Mouse (Mus musculus): ENCODE measurements around the gene Pigv. TPM values are rescaled to one million over a fixed set of nuclear protein-coding genes. Genes with fewer than 3 reads are reported as not detected.
A peak's percentile ranks its signal among the peaks of the same experiment; 100 is the strongest.

The Pigv gene
- total RNA-seq (2014; rRNA removed) (11.3 and 13.4 TPM in 2 replicates), polyA plus RNA-seq (2015; fragmentation: Nextera tagmentation; extraction: Ambion mirVana) (13.0 and 14.0 TPM in 2 replicates)

GRCm38 (mm10) chr4:133671881-133672844, at the start of gene Pigv:
TSS of gene Pigv (minus strand) at chr4:133672647.
- peak; percentile 95 for DNase-seq (ENCODE audit: low spot score)
- H3K9me3 ChIP-seq (ENCODE audit: low read length) = no peaks in the 10 kb centered on the region
- peak within 1 kb of the TSS; percentile 94 for H3K27ac ChIP-seq
- under 1% methylated on average over 66 of the region's 76 CpGs for WGBS
- ATAC-seq = peak; percentile 92
- TF ChIP-seq CTCF (IDR thresholded peaks at IDR 0.05; ENCODE audit: low read depth) = no peak
- H3K9ac ChIP-seq (replicated peaks; ENCODE audit: low read length) = peak within 1 kb of the TSS; percentile 75
- peak within 1 kb of the TSS; percentile 58 for H3K4me3 ChIP-seq (ENCODE audit: low read length)
- peak within 1 kb of the TSS; percentile 86 for H3K4me2 ChIP-seq (ENCODE audit: low read depth, low read length)
- peaks cover 12% of the 10 kb centered on the region for H3K4me1 ChIP-seq (ENCODE audit: insufficient read depth, low read length)
- H3K36me3 ChIP-seq (ENCODE audit: insufficient read depth, low read length) = no peaks in the 10 kb centered on the region
- H3K27me3 ChIP-seq (ENCODE audit: insufficient read depth, low read length) = no peaks in the 10 kb centered on the region

- H3K36me3 ChIP-seq (ENCODE audit: insufficient read depth, low read length) = peaks cover 48% of the 10 kb centered on the region
- 90% methylated on average over 3 of the region's 3 CpGs for WGBS
These were observed 47.3 kb upstream of the Pigv start for GRCm38 (mm10) chr4:133719791-133720190.

GRCm38 (mm10) chr4:133712755-133713154, 40.3 kb upstream of the Pigv start:
- no peaks in the 10 kb centered on the region for H3K27me3 ChIP-seq (ENCODE audit: insufficient read depth, low read length)
- H3K36me3 ChIP-seq (ENCODE audit: insufficient read depth, low read length) = peaks cover 15% of the 10 kb centered on the region; the same call in 1 of the 2 replicates
- 88% methylated on average over 5 of the region's 5 CpGs for WGBS
- H3K4me3 ChIP-seq (ENCODE audit: low read length) = no peak overlapping the region
- H3K4me2 ChIP-seq (ENCODE audit: low read depth, low read length) = no peak overlapping the region
- no peaks in the 10 kb centered on the region for H3K4me1 ChIP-seq (ENCODE audit: insufficient read depth, low read length)
- no peak overlapping the region for H3K9ac ChIP-seq (replicated peaks; ENCODE audit: low read length)
- ATAC-seq (no peak), DNase-seq (ENCODE audit: low spot score) (no peak)
- TF ChIP-seq CTCF (IDR thresholded peaks at IDR 0.05; ENCODE audit: low read depth) = no peak
- no peaks in the 10 kb centered on the region for H3K9me3 ChIP-seq (ENCODE audit: low read length)
- H3K27ac ChIP-seq = no peak overlapping the region

More at GRCm38 (mm10) chr4:133719791-133720190, 47.3 kb upstream of the Pigv start:
- no peak for TF ChIP-seq CTCF (IDR thresholded peaks at IDR 0.05; ENCODE audit: low read depth)
- Histone ChIP-seq H3K9ac (replicated peaks; ENCODE audit: low read length) (no peak overlapping the region), H3K4me3 (ENCODE audit: low read length) (no peak overlapping the region), H3K4me2 (ENCODE audit: low read depth, low read length) (no peak overlapping the region), H3K4me1 (ENCODE audit: insufficient read depth, low read length) (no peaks in the 10 kb centered on the region), H3K9me3 (ENCODE audit: low read length) (no peaks in the 10 kb centered on the region), H3K27me3 (ENCODE audit: insufficient read depth, low read length) (no peaks in the 10 kb centered on the region), H3K27ac (no peak overlapping the region)
- DNase-seq (ENCODE audit: low spot score) = no peak
- ATAC-seq = no peak

- peaks cover 16% of the 10 kb centered on the region; the same call in 1 of the 2 replicates for H3K36me3 ChIP-seq (ENCODE audit: insufficient read depth, low read length)
- no peaks in the 10 kb centered on the region for H3K9me3 ChIP-seq (ENCODE audit: low read length)
- no peak overlapping the region for H3K4me2 ChIP-seq (ENCODE audit: low read depth, low read length)
- H3K4me3 ChIP-seq (ENCODE audit: low read length) = no peak overlapping the region
- DNase-seq (ENCODE audit: low spot score) = no peak
- H3K27me3 ChIP-seq (ENCODE audit: insufficient read depth, low read length) = no peaks in the 10 kb centered on the region
- TF ChIP-seq CTCF (IDR thresholded peaks at IDR 0.05; ENCODE audit: low read depth) = no peak
- H3K27ac ChIP-seq = no peak overlapping the region
- no peaks in the 10 kb centered on the region for H3K4me1 ChIP-seq (ENCODE audit: insufficient read depth, low read length)
- H3K9ac ChIP-seq (replicated peaks; ENCODE audit: low read length) = no peak overlapping the region
- ATAC-seq = no peak
- WGBS = 70% methylated on average over 6 of the region's 6 CpGs
These were observed 39.0 kb upstream of the Pigv start for GRCm38 (mm10) chr4:133711307-133712076.

DNA sequence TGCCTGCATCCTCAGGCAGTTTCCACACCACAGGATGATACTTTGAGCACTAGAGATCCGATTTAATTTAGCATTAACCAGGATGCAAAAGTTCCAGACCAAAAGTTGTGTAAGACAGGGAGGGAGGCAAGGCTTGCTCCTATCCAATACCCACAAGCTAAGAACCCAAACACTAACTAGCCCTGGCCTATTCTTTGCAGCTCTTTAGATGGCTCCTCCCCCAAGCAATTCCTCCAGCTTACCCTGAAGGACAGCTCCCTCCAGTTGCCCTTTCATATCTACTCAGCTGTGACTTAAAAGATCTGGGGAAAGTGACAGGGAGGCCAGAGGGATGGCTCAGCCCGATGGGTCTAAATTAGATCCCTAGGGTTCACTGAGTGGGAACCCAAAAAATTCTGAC, 36.9 kb upstream of the Pigv start:
- no peak for TF ChIP-seq CTCF (IDR thresholded peaks at IDR 0.05; ENCODE audit: low read depth)
- Histone ChIP-seq H3K4me3 (ENCODE audit: low read length) (no peak overlapping the region), H3K36me3 (ENCODE audit: insufficient read depth, low read length) (peaks cover 24% of the 10 kb centered on the region; the same call in 1 of the 2 replicates), H3K9ac (replicated peaks; ENCODE audit: low read length) (no peak overlapping the region), H3K27me3 (ENCODE audit: insufficient read depth, low read length) (no peaks in the 10 kb centered on the region), H3K4me1 (ENCODE audit: insufficient read depth, low read length) (no peaks in the 10 kb centered on the region), H3K9me3 (ENCODE audit: low read length) (no peaks in the 10 kb centered on the region), H3K27ac (no peak overlapping the region), H3K4me2 (ENCODE audit: low read depth, low read length) (no peak overlapping the region)
- DNase-seq (ENCODE audit: low spot score) = no peak
- 28% methylated on average over 2 of the region's 2 CpGs for WGBS
- ATAC-seq = no peak

DNA sequence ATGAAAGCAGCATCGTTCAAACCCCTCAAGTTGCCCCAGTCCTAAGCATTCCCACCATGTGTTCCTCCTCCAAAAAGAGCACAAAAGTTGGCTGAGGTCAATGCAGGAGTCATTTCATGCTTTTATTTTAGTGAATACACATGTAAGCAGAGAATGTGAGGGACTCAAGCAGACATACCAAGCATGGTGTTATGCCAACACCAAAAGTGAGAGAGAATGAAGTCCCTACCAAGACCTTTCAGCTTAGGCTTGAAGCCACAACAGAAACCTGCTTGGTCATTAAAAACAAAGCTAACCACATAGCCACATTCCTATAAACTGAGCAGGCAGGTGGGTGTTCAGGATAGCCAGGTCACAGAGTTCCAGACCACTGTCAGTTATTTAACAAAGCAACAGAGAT, 35.0 kb upstream of the Pigv start:
- no peak for TF ChIP-seq CTCF (IDR thresholded peaks at IDR 0.05; ENCODE audit: low read depth)
- 31% methylated on average over 1 of the region's 1 CpGs for WGBS
- DNase-seq (ENCODE audit: low spot score) (no peak), ATAC-seq (no peak)
- no peaks in the 10 kb centered on the region for H3K4me1 ChIP-seq (ENCODE audit: insufficient read depth, low read length)
- H3K9me3 ChIP-seq (ENCODE audit: low read length) = no peaks in the 10 kb centered on the region
- H3K9ac ChIP-seq (replicated peaks; ENCODE audit: low read length) = no peak overlapping the region
- H3K4me2 ChIP-seq (ENCODE audit: low read depth, low read length) = no peak overlapping the region
- no peak overlapping the region for H3K4me3 ChIP-seq (ENCODE audit: low read length)
- peaks cover 18% of the 10 kb centered on the region; the same call in 1 of the 2 replicates for H3K36me3 ChIP-seq (ENCODE audit: insufficient read depth, low read length)
- no peaks in the 10 kb centered on the region for H3K27me3 ChIP-seq (ENCODE audit: insufficient read depth, low read length)
- no peak overlapping the region; the same call in 1 of the 2 replicates for H3K27ac ChIP-seq
